7 mouse cellular contexts compared by ENCODE assay signal in the genomic region with DNA sequence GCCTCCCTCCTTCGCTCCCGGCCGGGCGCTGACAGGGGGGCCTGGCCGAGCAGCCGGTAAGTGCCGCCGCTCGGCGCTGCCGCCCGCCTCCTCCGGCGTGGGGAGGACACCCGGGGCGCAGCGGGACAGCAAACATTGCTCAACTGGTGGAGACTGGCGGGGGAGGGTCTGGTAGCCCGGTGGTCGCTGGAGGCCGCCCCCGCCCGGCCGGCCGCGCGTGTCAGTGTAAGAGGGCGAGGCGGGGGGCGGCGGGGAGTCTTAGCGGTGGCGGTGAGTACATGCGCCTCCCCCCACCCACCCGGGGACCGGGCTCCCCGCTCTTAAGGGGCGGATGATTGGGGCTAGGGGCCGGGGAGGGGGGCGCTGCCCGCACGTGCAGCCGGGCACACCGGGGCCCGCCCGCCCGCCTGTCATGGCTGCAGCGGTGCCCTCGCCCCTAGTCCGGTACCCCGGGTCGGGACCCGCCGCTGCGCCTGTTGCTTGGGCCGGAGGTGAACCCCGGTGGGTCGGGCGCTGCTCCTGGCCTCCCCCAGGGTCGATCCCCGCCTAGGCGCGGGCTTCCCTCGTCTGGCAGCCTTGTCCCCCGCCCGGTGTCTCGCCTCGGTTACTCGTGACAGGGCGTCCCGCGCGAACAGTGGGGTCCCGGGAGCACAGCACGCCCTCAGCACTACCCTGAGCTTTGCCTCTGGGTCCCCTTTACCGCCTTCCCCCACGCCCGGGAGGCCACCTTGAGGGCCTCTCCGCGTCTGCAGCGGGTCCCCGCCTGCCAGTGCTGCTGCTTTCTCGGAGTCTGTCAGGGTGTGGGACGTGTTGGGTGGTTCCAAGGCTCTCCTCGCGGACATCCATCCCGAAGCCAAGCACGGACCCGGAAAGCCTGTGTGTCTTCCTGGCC.
A peak's percentile ranks its signal among the peaks of the same experiment; 100 is the strongest.
DNase-seq lines count a peak whose midpoint lies in the region; ATAC-seq lines count a peak whose summit lies in the region.

No protein-coding gene starts in this region.

- H3K36me3 ChIP-seq in intestine, embryonic 14.5 days (ENCODE audit: control insufficient read depth, insufficient read depth, low read length): no peaks in the 10 kb centered on the region
- no peaks in the 10 kb centered on the region for H3K36me3 ChIP-seq in limb, embryonic 10.5 days
- H3K36me3 ChIP-seq in midbrain, embryonic 11.5 days (ENCODE audit: control insufficient read depth, insufficient read depth, low read length): no peaks in the 10 kb centered on the region

- ATAC-seq in intestine, embryonic 14.5 days (replicated peaks; ENCODE audit: low FRiP score, low TSS enrichment, low read depth): peak; percentile 52
- ATAC-seq in midbrain, embryonic 11.5 days (ENCODE audit: low FRiP score): no peak; the same call in 1 of the 2 replicates

- peak overlapping the region; percentile 67 for H3K4me3 ChIP-seq in intestine, embryonic 14.5 days (ENCODE audit: low read depth, low read length)
- H3K4me3 ChIP-seq in limb, embryonic 10.5 days: peak overlapping the region; percentile 96
- H3K4me3 ChIP-seq in midbrain, embryonic 11.5 days (ENCODE audit: low read depth, low read length): peak overlapping the region; percentile 84

- peak; percentile 79 for DNase-seq in adrenal gland, adult 2 months
- DNase-seq in embryo, embryonic 11 days: peak; percentile 68
- DNase-seq in gastrocnemius, postnatal 25 days: peak; percentile 67
- peak; percentile 80 for DNase-seq in intestine, embryonic 14.5 days (ENCODE audit: low spot score)
- DNase-seq in limb, embryonic 10.5 days (ENCODE audit: low spot score): peak; percentile 74
- DNase-seq in midbrain, embryonic 11.5 days (ENCODE audit: low spot score, missing footprints): peak; percentile 95
- DNase-seq in skeletal muscle tissue, adult 2 months (ENCODE audit: low read depth, low spot score): peak; percentile 39

- no peaks in the 10 kb centered on the region for H3K27me3 ChIP-seq in intestine, embryonic 14.5 days (replicated peaks; ENCODE audit: control insufficient read depth, insufficient read depth, low read length)
- no peaks in the 10 kb centered on the region for H3K27me3 ChIP-seq in limb, embryonic 10.5 days (ENCODE audit: low read depth, poor library complexity, severe bottlenecking)
- no peaks in the 10 kb centered on the region for H3K27me3 ChIP-seq in midbrain, embryonic 11.5 days (ENCODE audit: control insufficient read depth, insufficient read depth, low read length)

- peak overlapping the region; percentile 48 for H3K4me2 ChIP-seq in intestine, embryonic 14.5 days (ENCODE audit: low read length)
- peak overlapping the region; percentile 100 for H3K4me2 ChIP-seq in midbrain, embryonic 11.5 days

- peaks cover 4% of the 10 kb centered on the region; the same call in 1 of the 2 replicates for H3K4me1 ChIP-seq in intestine, embryonic 14.5 days (replicated peaks; ENCODE audit: control insufficient read depth, insufficient read depth, low read length)
- peaks cover 19% of the 10 kb centered on the region for H3K4me1 ChIP-seq in limb, embryonic 10.5 days
- peaks cover 12% of the 10 kb centered on the region for H3K4me1 ChIP-seq in midbrain, embryonic 11.5 days (ENCODE audit: control insufficient read depth, insufficient read depth, low read length)

- H3K9me3 ChIP-seq in intestine, embryonic 14.5 days (ENCODE audit: control insufficient read depth, low read length): no peaks in the 10 kb centered on the region
- no peaks in the 10 kb centered on the region for H3K9me3 ChIP-seq in limb, embryonic 10.5 days (replicated peaks)
- H3K9me3 ChIP-seq in midbrain, embryonic 11.5 days (ENCODE audit: control insufficient read depth, low read length): no peaks in the 10 kb centered on the region

- peak overlapping the region; percentile 74; the same call in 1 of the 2 replicates for H3K27ac ChIP-seq in intestine, embryonic 14.5 days (ENCODE audit: low read depth)
- H3K27ac ChIP-seq in limb, embryonic 10.5 days: peak overlapping the region; percentile 97
- H3K27ac ChIP-seq in midbrain, embryonic 11.5 days (ENCODE audit: low read depth, low read length): peak overlapping the region; percentile 79; the same call in 1 of the 2 replicates

- peak overlapping the region; percentile 74 for H3K9ac ChIP-seq in intestine, embryonic 14.5 days (ENCODE audit: low read length)
- peak overlapping the region; percentile 70 for H3K9ac ChIP-seq in midbrain, embryonic 11.5 days (ENCODE audit: low read length)

- WGBS in intestine, embryonic 14.5 days: under 1% methylated on average over 66 of the region's 89 CpGs
- WGBS in limb, embryonic 10.5 days: under 1% methylated on average over 80 of the region's 89 CpGs
- under 1% methylated on average over 83 of the region's 89 CpGs for WGBS in midbrain, embryonic 11.5 days

Comparison
In these comparisons a context has a peak if more than half of its experiments do, and no peak if none do; other contexts are left out.
1. DNase-seq: peak in every context shown above with its lines; median percentile 95 in midbrain, embryonic 11.5 days; 80 in intestine, embryonic 14.5 days; 79 in adrenal gland, adult 2 months; 74 in limb, embryonic 10.5 days; 68 in embryo, embryonic 11 days; 67 in gastrocnemius, postnatal 25 days; 39 in skeletal muscle tissue, adult 2 months.